Mouse (Mus musculus) neural tube, embryonic 13.5 days (tissue): ENCODE measurements around the gene Zfp423. TPM values are rescaled to one million over a fixed set of nuclear protein-coding genes. Genes with fewer than 3 reads are reported as not detected.
A peak's percentile ranks its signal among the peaks of the same experiment; 100 is the strongest.

Experiments used
- ATAC-seq: fragments of 200-750 bp; cut with Nextera tagmentation; 2 replicates; pipeline ENCODE4 v1.8.0; 2017; ENCODE audit warnings: low read depth, mild to moderate bottlenecking, moderate TSS enrichment, moderate library complexity
- H3K27ac ChIP-seq: fragments of 300-500 bp; sonication (generic); replicated peaks from 2 replicates; pipeline ENCODE4 v1.5.1; 2015; ENCODE audit warnings: moderate library complexity, mild to moderate bottlenecking, inconsistent platforms
- H3K27me3 ChIP-seq: fragments of 300-500 bp; sonication (generic); 2 replicates; pipeline ENCODE4 v1.6.1; 2015; ENCODE audit warnings: mild to moderate bottlenecking, inconsistent platforms
- H3K36me3 ChIP-seq: fragments of 300-500 bp; sonication (generic); 2 replicates; pipeline ENCODE4 v1.6.1; 2015; ENCODE audit warnings: mild to moderate bottlenecking, inconsistent platforms
- H3K4me1 ChIP-seq: fragments of 300-500 bp; sonication (generic); replicated peaks from 2 replicates; pipeline ENCODE4 v1.6.1; 2015; ENCODE audit warnings: inconsistent platforms
- H3K4me2 ChIP-seq: fragments of 300-500 bp; sonication (generic); 2 replicates; pipeline ENCODE4 v1.6.1; 2015; ENCODE audit warnings: inconsistent platforms, mild to moderate bottlenecking, moderate library complexity
- H3K4me3 ChIP-seq: fragments of 300-500 bp; sonication (generic); 2 replicates; pipeline ENCODE4 v1.5.1; 2015; ENCODE audit warnings: mild to moderate bottlenecking, inconsistent platforms
- H3K9ac ChIP-seq: fragments of 300-500 bp; sonication (generic); 2 replicates; pipeline ENCODE4 v1.6.1; 2015; ENCODE audit warnings: moderate library complexity, mild to moderate bottlenecking, inconsistent platforms
- H3K9me3 ChIP-seq: fragments of 300-500 bp; sonication (generic); 2 replicates; pipeline ENCODE4 v1.6.1; 2016; ENCODE audit warnings: inconsistent platforms
- WGBS: fragments of 180-500 bp; shearing (Covaris S2); methylation state at CpG from one replicate; pipeline ENCODE4 v1.1.7; 2015; 5-methylcytosine and 5-hydroxymethylcytosine counted together
- polyA plus RNA-seq: library from polyadenylated mRNA; unstranded; fragments of >200 nt; fragmentation: Nextera tagmentation; extraction: Ambion mirVana; gene quantifications from 2 replicates; pipeline ENCODE4 v1.2.1, GENCODE M21; 2015

The Zfp423 gene
- polyA plus RNA-seq, 1 experiment from 2014 or later = 35.5 TPM

DNA sequence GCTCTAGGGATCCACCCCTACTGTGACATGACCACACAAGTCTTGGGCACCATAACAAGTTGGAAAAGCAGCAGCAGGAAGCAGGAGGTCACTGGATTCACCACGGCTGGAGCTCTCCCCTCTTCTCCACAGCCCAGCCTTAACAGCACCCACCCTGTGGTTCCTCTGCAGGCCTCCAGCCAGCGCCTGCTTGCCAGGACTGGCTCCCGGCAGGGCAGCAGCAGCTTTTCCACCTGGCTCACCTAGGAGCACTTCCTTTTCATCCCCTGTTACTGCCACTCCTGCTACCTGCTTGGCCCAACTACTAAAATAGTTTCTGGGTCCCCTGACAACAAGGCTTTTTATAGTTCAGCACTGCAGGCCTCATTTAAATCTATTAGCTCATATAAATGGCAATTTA is 279.4 kb downstream of the Zfp423 start:
- WGBS = 67% methylated on average over 3 of the region's 3 CpGs
- Histone ChIP-seq H3K36me3 (peaks cover 21% of the 10 kb centered on the region), H3K27me3 (no peaks in the 10 kb centered on the region), H3K9me3 (no peaks in the 10 kb centered on the region), H3K4me2 (no peak overlapping the region), H3K4me3 (no peak overlapping the region), H3K9ac (no peak overlapping the region), H3K27ac (no peak overlapping the region), H3K4me1 (peaks cover 45% of the 10 kb centered on the region)
- no peak for ATAC-seq

DNA sequence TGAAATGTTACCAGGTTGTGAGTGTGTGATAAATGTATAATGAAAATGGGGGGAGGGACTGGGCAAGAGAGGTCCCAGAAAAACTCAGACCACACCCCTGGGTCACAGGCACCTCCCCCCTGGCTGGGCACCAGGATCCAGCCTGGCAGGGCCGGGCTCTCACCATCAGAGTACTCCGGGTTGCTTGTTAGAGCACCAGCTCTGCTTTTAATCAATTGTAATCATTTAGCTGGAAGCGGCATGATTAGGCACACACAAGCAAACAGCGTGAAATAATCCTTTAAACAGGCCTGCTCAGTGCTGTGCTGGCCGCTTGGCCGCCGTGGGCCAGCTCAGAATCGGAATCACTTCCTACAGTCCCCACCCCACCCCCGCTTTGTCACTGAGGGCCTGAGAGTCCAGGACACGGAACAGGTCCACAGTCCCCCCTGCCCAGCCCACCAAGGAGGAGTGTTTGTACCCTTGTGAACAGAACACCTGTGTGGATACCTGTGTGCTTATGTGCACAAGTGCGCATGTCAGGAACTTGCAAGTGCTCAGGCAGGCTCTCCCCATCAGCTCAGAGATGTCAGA is 279.9 kb downstream of the Zfp423 start:
- Histone ChIP-seq H3K27ac (no peak overlapping the region), H3K4me2 (no peak overlapping the region), H3K36me3 (peaks cover 21% of the 10 kb centered on the region), H3K9me3 (no peaks in the 10 kb centered on the region), H3K4me3 (no peak overlapping the region), H3K9ac (no peak overlapping the region), H3K27me3 (no peaks in the 10 kb centered on the region), H3K4me1 (peaks cover 45% of the 10 kb centered on the region)
- ATAC-seq = no peak
- 71% methylated on average over 11 of the region's 11 CpGs for WGBS

DNA sequence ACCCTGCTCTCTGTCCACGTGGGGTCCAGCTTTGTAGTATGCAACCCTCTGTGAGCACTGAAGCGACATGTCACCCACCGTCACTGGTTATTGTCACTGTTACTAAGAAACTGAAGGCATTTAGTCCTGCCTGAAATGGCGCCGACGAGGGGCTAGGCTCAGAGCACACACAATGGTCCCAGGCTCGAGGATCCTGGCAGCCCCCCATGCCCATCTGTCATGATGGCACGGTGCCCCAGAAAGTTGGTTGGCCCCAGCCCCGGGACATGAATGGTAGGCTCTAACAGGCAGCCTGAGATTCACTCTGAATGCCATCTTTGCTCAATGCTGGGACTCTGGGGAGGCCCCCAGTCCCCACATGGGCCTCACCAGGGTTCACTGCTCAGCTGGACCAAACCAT is 284.0 kb downstream of the Zfp423 start:
- H3K4me1 ChIP-seq = peaks cover 44% of the 10 kb centered on the region
- no peaks in the 10 kb centered on the region for H3K9me3 ChIP-seq
- H3K4me2 ChIP-seq = no peak overlapping the region
- H3K4me3 ChIP-seq = no peak overlapping the region
- no peak overlapping the region for H3K9ac ChIP-seq
- 42% methylated on average over 9 of the region's 9 CpGs for WGBS
- no peaks in the 10 kb centered on the region for H3K27me3 ChIP-seq
- peak overlapping the region; percentile 77 for H3K27ac ChIP-seq
- H3K36me3 ChIP-seq = peaks cover 16% of the 10 kb centered on the region
- ATAC-seq = peak; percentile 84

DNA sequence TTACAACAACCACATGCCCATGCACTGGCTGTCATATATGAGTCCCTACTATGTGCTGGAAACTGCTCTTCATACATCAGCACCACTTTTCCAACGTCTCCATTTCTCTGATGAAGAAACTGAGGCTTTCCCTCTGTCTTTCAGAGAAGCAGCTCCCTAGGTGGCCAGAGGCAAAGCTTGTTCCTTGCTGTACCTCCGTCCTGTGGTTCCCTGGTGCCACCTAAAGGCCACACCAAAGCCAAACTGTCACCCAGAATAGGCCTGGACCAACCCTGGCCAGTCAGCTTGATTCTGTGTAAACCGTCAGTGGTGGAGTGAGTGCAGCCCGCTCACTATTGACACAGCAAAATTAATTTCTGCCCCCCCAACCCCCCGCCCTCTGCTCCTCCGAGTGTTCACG is 285.2 kb downstream of the Zfp423 start:
- H3K4me1 ChIP-seq = peaks cover 44% of the 10 kb centered on the region
- WGBS = 74% methylated on average over 7 of the region's 7 CpGs

DNA sequence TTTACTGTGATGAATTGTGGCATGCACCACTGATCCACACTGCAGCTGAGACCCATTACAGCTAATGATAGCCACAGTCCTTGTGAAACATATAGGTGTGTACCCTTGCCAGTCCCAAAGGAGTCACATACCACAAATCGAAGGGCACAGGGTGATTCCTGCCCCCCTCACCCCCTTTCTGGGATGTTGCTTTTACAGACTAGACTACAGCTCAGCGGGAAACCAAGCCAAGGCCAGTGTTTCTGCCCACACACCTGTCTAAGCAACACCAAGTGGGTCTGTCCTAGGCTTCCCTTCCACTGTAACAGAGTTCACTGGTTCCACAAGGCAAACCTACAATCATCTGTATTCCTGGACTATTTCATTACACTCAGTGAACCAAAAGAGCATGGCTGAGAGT is 287.2 kb downstream of the Zfp423 start:
- Histone ChIP-seq H3K9me3 (no peaks in the 10 kb centered on the region), H3K9ac (no peak overlapping the region), H3K36me3 (no peaks in the 10 kb centered on the region), H3K27me3 (no peaks in the 10 kb centered on the region), H3K4me3 (no peak overlapping the region), H3K27ac (peak overlapping the region; percentile 46), H3K4me1 (peaks cover 64% of the 10 kb centered on the region), H3K4me2 (no peak overlapping the region)
- no peak for ATAC-seq
- WGBS = 62% methylated on average over 2 of the region's 2 CpGs

More for the DNA sequence above, 285.2 kb downstream of the Zfp423 start:
- H3K36me3 ChIP-seq = peaks cover 9% of the 10 kb centered on the region
- no peaks in the 10 kb centered on the region for H3K27me3 ChIP-seq
- H3K9ac ChIP-seq = no peak overlapping the region
- no peak overlapping the region for H3K4me3 ChIP-seq
- no peak overlapping the region for H3K4me2 ChIP-seq
- H3K27ac ChIP-seq = no peak overlapping the region
- no peaks in the 10 kb centered on the region for H3K9me3 ChIP-seq
- ATAC-seq = no peak

DNA sequence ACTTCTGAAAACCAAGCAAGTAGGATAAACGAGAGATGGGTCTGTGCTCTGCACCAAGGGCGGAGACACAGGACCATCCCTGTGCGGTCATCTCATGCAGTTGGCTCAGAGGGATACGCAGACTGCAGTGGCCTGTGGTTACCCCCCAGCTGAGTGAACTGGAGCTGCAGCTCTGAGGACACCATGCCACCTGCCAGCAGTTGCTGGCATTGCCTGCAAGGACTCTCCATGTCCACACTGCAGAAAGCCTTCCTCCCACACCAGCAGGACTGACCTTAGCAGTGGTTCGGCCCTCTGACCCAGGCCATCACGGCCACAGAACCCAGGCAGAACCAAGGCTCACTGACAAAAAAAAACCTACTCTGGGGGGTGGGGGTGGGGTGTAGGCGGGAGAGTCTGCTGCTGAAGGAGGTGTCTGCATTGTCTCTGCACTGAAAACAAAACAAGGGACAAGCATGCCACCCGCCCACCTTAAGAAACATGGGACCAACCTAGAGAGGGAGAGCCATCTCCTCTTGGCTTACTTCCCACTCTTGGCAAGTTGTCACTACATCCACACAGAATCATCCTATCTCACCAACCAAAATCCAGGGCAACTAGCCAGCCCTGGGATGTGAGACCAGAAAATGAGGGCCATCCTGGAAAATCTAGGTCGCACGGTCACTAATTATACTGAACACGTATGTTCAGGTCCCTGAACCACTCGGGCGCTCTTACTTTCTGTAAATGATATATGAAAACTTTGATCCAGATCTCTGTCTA is 288.0 kb downstream of the Zfp423 start:
- WGBS = 81% methylated on average over 13 of the region's 13 CpGs
- H3K4me3 ChIP-seq = no peak overlapping the region
- H3K36me3 ChIP-seq = no peaks in the 10 kb centered on the region
- H3K9me3 ChIP-seq = no peaks in the 10 kb centered on the region
- H3K27me3 ChIP-seq = no peaks in the 10 kb centered on the region
- no peak overlapping the region for H3K4me2 ChIP-seq
- H3K9ac ChIP-seq = no peak overlapping the region
- ATAC-seq = no peak
- H3K4me1 ChIP-seq = peaks cover 72% of the 10 kb centered on the region
- peak overlapping the region; percentile 46; the same call in 1 of the 2 replicates for H3K27ac ChIP-seq

DNA sequence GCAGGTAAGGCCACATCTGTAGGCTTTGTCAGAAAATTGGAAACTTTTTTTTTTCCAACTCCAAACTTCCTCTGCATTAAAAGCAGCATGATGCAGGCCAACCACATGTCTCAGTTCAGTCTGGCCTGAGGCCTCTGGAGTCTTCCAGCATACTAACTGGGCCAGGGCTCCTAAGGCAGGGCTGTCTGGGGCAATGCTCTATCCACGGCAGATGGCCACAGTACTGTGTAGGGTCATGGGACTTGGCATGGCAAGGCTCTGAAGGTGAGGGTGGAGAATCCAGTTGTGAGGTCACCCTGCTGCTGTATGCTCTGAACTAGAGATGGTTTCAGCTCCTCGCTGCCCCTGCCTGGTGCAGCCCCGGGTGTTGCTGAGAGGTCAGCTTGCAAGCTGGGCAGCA is 289.2 kb downstream of the Zfp423 start:
- WGBS = 91% methylated on average over 3 of the region's 3 CpGs
- Histone ChIP-seq H3K4me2 (no peak overlapping the region), H3K4me1 (peaks cover 65% of the 10 kb centered on the region), H3K9ac (no peak overlapping the region), H3K36me3 (no peaks in the 10 kb centered on the region), H3K9me3 (no peaks in the 10 kb centered on the region), H3K4me3 (no peak overlapping the region), H3K27me3 (0 out of 2 replicates have a peak, but pooled peaks cover 6% of the 10 kb centered on the region), H3K27ac (no peak overlapping the region)
- no peak for ATAC-seq

DNA sequence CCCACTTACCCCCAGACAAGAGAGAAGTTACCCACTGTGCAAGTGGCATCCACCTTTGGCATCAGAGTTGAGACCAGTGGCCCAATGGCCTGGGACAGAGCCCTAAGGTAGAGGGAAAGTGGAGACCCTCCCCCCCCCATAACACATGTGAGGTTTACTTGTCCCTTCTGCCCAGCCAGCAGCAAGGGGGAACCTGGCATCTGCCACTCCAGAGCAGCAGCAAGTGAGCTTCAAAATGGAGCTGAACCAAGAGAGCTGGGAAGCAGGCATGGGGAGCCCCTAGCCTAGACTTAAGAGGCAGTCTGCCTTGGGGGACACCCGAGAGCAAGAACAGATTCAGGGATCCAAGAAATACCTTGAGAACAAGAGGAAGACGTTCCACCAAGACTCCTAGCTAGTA is 290.7 kb downstream of the Zfp423 start:
- H3K27ac ChIP-seq = peak overlapping the region; percentile 86
- 0 out of 2 replicates have a peak, but pooled peaks cover 6% of the 10 kb centered on the region for H3K27me3 ChIP-seq
- no peaks in the 10 kb centered on the region for H3K9me3 ChIP-seq
- no peak overlapping the region for H3K9ac ChIP-seq
- ATAC-seq = no peak; the same call in 1 of the 2 replicates
- H3K4me3 ChIP-seq = no peak overlapping the region
- WGBS = 91% methylated on average over 2 of the region's 2 CpGs
- peaks cover 61% of the 10 kb centered on the region for H3K4me1 ChIP-seq
- no peaks in the 10 kb centered on the region for H3K36me3 ChIP-seq
- no peak overlapping the region for H3K4me2 ChIP-seq

DNA sequence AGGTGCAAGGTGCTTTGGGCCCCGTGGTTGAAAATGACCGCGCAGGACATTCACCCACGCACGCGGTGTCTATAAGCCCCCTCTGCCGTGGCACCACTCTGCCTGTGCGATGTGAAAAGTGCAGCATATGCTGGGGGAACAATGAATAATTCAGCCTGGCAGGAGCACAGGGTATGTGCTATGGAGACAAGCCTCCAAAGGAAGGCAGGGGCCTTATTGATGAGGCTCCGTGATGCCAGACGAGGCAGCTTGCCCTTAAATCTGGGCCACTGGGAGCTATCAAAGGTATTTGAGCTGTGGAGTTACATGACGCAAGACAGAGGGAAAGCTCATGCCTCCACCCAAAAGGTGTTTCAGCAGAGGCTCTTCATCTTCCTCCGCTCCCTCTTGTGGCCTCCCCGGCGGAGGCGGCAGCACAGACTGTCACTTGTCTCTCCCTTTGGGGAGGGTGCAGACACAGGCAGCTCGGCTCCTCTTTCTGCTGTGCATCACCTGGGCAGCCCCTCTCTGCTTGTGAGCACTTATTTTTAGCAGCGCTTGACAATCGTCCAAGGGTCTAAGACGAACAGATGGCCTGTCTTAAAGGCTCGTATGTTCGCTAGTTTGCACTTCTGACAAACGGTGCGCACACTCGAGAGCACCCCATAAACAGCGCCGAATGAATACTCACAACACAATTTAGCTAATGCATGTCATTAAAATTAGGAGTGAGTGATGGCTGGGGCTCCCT is 291.3 kb downstream of the Zfp423 start:
- peaks cover 68% of the 10 kb centered on the region for H3K4me1 ChIP-seq
- peak overlapping the region; percentile 86 for H3K27ac ChIP-seq
- no peak overlapping the region for H3K4me3 ChIP-seq
- H3K4me2 ChIP-seq = 0 out of 2 replicates have a peak overlapping the region, but pooled peaks have one; percentile 11
- no peaks in the 10 kb centered on the region for H3K9me3 ChIP-seq
- peak overlapping the region; percentile 52; the same call in 1 of the 2 replicates for H3K9ac ChIP-seq
- ATAC-seq = peak; percentile 48; the same call in 1 of the 2 replicates
- H3K36me3 ChIP-seq = no peaks in the 10 kb centered on the region
- WGBS = 41% methylated on average over 26 of the region's 26 CpGs
- H3K27me3 ChIP-seq = 0 out of 2 replicates have a peak, but pooled peaks cover 6% of the 10 kb centered on the region

DNA sequence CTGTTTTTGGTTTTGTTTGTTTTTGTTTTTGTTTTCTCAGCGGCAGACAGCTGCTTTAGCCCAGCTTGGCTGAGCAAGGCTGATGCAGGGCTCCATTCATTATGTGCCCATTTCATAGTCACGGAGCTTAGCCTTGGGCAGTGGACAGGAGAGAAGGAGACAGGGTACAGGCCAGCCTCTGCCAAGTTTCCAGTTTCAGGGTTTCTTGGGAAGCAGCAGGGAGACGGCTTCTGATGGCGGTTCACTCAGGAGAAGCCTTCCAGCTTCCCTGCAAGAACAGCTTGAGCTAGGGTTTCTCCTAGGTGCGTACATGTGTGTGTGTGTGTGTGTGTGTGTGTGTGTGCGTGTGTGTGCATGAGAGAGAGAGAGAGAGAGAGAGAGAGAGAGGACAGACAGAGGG is 292.1 kb downstream of the Zfp423 start:
- Histone ChIP-seq H3K9me3 (no peaks in the 10 kb centered on the region), H3K27ac (peak overlapping the region; percentile 86), H3K27me3 (0 out of 2 replicates have a peak, but pooled peaks cover 6% of the 10 kb centered on the region), H3K9ac (0 out of 2 replicates have a peak overlapping the region, but pooled peaks have one; percentile 34), H3K4me2 (no peak overlapping the region), H3K36me3 (no peaks in the 10 kb centered on the region), H3K4me3 (no peak overlapping the region), H3K4me1 (peaks cover 72% of the 10 kb centered on the region)
- 70% methylated on average over 6 of the region's 6 CpGs for WGBS
- no peak for ATAC-seq

DNA sequence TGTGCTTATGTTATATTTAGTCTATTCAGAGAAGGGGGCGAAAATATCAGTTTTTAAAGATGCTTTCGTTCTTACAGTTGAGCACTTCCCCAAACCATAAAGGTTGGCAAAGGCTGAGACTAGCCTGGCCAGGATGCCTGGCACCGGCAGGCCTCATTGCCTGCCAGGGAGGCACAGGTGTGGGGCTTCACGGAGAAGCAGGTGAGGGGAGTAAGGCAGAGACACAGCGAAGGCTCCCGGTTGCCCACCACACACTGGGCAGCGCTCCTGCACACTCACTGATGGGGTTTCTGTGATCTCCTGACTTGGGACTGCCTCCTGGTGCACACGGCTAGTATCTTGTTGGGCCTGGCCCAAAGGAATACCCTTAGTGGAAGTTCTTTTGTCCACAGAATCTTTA is 294.1 kb downstream of the Zfp423 start:
- 0 out of 2 replicates have a peak, but pooled peaks cover 6% of the 10 kb centered on the region for H3K27me3 ChIP-seq
- no peak overlapping the region for H3K4me3 ChIP-seq
- H3K9me3 ChIP-seq = no peaks in the 10 kb centered on the region
- H3K9ac ChIP-seq = no peak overlapping the region
- 94% methylated on average over 8 of the region's 8 CpGs for WGBS
- no peak overlapping the region for H3K4me2 ChIP-seq
- no peak overlapping the region for H3K27ac ChIP-seq
- no peaks in the 10 kb centered on the region for H3K36me3 ChIP-seq
- peaks cover 78% of the 10 kb centered on the region for H3K4me1 ChIP-seq
- no peak for ATAC-seq

DNA sequence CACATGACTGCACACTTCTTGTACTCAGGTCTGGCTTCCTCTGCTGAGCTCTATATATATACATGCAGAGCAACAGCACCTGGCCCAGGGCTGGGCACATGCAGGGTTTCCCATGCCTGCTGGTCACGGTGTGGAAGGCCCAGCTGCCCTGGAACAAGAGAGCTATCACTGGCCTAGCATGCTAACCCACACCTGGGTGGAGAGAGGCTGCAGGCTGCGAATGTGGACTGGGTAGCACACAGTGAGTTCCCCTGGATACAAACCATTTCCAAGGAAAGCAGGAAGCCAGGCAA is 295.2 kb downstream of the Zfp423 start:
- H3K4me1 ChIP-seq = peaks cover 84% of the 10 kb centered on the region
- H3K4me2 ChIP-seq = no peak overlapping the region
- H3K27me3 ChIP-seq = 0 out of 2 replicates have a peak, but pooled peaks cover 6% of the 10 kb centered on the region
- WGBS = 86% methylated on average over 2 of the region's 2 CpGs
- ATAC-seq = no peak
- no peaks in the 10 kb centered on the region for H3K36me3 ChIP-seq
- peak overlapping the region; percentile 94; the same call in 1 of the 2 replicates for H3K27ac ChIP-seq
- no peaks in the 10 kb centered on the region for H3K9me3 ChIP-seq
- no peak overlapping the region for H3K9ac ChIP-seq
- no peak overlapping the region for H3K4me3 ChIP-seq
